Mouse (Mus musculus): ENCODE measurements around the gene Rab5b.
"Not testable (repeated sequence)": the region's sequence is repeated elsewhere in the genome, so short reads cannot be mapped to it uniquely, and the experiment has no call there.

The Rab5b gene

DNA sequence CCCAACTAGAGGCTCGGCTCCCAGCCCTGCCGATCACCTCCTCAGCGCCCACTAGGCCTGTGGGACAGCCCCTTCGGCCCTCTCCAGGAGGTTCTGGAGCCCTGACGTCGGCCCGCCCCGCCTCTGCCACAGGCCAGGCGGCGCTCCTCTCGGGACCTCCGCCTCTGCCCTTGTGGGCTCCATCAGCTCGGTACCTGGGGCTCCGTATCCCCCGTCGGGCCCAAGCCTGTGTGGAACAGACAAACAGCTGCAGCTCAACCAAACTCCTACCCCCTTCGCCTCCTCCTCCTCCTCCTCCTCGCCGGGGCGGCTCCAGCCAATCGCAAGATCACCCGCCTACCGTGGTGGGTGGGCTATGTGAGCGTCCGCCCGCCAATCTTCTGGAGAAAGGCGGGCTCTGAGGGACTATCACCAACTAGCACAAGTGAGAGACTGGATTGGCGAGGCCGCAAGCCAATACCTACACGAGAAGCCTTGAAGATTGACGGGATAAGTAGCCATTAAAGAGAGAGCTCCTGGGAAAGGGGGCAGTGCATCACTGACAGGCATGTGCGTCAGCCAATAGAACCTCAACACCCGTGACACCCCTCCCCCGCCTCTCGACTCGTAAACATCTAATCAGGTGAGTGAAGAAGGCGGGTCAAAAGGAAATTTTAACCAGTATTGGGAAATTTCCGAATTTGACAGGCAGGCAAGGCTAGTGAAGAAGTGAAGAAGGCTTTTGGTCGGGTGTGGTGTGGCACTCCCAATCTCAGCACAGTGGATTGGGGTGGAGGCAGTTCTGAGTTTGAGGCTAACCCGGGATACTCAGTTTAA, at the start of gene Rab5b:
Gene Rab5b (minus strand): TSS at position 273 of the 816 bp plus-strand sequence.
- peak; percentile 97 for DNase-seq (ENCODE audit: extremely low spot score)

DNA sequence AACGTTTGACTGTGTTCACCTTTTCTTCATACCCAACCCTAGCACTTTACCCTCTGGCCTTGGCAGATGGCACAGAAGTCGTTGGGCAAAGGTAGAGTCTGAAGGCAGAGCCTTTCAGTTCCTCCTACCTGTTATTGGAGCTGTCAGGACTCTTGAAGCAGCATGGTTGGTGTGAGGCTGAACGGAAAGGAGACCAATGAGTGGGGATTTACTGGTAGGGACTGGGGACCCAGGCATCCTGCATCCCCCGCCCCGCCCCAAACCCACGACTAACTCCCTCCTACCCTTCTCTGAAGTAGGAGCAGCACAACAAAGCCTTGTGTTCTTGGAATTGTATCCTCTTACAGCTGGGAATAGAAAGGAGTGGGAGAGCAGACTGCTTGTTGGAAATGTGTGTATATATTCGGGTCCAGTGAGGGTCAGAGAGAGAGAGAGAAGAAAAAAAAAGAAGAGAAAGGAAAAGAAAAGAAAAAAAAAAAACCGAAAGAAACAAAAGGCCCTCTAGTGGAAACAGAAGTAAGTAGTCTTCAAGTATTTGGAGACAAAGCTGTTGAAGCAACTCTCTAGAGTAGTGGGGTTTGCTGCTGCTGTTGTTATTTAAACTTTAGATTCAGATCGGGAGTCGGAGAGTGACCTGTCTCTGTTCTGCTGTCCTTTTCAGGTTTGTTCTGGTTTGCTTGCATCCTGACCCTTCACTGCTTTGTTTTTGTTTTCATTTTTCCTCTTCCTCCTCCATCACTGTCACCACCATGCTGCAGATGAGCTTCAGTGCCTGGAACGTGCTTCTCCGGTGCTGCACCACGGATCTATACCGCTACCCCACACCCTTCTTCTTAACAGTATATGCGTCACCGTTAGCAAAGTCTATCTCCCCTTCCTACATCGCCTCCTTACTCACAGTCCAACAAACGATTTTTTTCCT, 48.9 kb upstream of the Rab5b start, which contains the start of gene Dgka:
Gene Dgka (minus strand): TSS at position 176 of the 922 bp plus-strand sequence.
- DNase-seq (ENCODE audit: extremely low spot score) = peak; percentile 15

DNA sequence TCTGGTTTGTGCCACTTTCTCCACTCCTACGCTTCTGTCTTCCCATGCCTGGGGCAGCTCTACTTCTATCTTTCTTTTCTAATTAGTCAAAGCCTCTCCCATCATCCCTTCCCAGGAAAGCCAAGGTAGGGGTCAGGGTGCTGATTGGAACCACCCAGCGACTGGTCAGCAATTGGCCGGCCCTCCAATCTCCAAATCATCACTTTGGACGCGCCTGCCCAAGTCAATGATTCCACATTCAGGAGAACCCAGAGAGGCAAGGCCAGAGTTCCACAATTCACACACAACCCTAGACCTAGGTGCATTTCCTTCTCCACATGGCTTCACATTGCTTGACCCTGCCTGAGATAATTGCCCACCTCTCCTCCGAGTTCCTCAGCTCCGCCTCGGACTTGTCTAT, 48.1 kb upstream of the Rab5b start:
- no peak for DNase-seq (ENCODE audit: extremely low spot score)

DNA sequence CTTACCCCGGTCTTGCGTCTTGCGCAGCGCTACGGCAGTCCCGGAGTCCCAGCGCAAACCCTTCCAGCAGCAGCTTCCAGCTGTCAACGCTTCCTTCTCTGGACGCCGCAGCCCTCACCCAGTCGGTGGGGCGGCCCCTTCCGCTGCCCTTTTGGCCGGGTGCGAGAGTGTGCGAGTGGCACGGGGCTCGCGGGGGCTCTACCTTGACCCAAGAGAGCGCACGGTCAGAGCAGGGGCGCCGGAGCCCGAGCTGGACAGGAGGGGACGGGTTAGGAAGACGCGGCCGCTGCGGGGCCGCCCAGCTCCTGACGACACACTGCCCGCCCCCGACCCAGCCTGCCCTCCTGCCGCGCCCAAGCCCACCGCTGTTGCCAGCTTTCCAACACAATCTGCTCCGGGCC, 47.7 kb upstream of the Rab5b start:
- peak; percentile 71 for DNase-seq (ENCODE audit: extremely low spot score)

DNA sequence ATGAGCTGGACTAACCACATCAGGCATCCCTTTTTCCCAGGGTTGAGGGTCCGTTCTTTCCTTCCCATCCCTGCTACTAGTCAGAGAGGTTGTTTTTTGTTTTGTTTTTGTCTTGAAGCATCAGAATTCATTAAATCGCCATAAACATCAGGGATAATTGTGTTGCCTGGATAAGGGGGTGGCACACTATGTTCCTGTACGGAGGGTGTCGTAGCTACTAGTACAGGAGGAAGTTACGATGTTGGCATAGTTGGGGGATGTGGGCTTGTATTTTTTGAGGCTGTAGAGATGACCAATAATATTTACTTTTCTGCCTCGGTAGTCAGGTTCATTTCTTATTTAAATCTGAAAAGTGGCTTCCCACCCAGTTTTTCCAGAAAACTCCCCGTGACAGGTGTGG, 47.2 kb upstream of the Rab5b start:
- peak; percentile 7 for DNase-seq (ENCODE audit: extremely low spot score)

DNA sequence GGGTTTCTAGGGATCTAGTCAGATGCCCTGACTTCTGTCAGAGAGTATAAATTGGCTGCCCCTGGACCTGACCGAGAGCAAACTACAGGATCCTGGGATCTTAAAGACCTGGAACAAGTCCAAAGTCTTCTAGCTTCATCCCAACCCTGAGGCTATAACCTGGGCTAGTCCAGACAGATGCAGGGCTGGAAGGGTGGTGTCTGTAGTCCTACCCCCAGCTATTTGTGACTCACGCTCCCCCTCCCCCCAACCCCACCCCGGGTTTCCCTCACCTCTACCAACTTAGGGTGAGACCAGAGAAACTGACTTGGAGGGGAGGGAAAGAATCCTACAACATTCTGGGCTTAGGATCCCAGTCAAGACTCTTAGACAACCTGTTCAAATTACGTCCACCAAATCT, 46.6 kb upstream of the Rab5b start:
- no peak for DNase-seq (ENCODE audit: extremely low spot score)

DNA sequence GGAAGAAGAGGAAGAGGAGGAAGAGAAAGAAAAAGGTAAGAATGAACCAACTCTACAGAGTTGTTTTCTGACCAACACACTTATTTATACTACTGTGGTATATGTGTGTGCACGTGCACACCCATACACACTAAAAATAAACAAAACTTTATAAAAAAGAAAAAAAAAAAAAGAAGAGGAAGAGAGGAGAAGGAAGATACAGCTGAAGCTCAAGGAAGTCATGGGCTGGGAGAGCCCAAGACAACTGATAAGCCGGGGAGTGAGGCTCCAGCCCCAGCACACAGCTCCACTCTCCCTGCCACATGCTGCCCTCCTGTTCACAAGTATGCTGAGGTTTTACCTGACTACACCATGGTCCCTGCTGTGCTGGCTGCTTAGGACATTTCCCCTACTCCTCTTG, 44.2 kb upstream of the Rab5b start:
- no peak for DNase-seq (ENCODE audit: extremely low spot score)

DNA sequence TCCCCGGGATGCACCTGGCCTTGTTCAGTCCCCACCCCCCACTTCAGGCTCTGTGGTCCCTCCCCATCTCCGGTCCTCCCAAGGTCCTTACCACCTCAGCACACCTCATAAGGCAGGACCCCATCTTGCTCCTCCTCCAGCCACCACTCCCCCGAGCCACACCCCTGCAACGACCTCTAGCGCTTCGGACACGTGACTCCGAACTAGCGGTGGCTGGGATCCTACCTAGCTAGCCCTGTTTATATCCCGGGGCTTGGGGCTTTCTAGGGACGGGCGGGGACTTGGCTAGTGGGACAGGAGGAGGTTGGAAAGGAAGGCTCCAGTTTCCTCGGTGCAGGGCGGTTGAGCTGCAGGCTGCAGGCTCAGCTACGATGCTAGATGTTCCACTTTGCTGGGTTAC, 41.4 kb upstream of the Rab5b start:
- DNase-seq (ENCODE audit: extremely low spot score) = peak; percentile 31

DNA sequence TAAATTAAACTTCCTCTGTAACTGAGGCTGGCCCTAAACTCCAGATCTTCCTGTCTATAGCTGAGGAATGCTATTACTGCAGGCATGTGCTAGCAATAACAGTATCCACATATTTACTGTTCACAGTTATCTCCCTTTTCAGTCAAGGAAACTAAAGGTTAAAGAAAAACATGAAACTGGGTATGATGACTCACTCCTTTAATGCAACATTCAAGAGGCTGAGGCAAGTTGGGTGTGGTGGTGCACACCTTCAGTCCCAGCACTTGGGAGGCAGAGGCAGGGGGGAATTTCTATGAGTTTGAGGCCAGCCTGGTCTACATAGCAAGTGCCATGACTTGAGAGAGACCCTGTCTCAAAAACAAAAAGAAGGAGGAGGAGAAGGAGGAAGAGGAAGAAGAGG, 35.9 kb upstream of the Rab5b start:
- no peak for DNase-seq (ENCODE audit: extremely low spot score)

DNA sequence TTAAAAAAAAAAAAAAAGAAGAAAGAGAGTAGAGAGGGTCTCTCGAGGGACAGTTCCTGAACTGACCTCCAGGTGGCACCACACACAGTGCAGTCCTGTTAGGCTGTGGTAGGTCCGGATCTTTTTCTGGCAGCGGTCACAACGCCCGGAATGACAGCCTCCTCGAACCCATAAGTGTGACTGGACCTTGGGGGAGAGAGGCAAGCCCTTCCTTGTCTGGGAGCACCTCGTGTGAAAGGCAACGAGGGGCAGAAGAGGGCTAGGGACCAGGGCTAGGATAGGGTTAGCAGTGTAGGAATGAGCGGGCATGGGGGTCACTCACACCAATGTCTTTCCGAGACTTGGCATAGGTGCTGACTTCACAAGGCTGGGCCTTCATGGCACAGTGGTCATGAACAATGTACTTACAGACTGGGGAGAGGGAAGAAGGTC, 35.0 kb upstream of the Rab5b start:
- DNase-seq (ENCODE audit: extremely low spot score) = peak; percentile 58

DNA sequence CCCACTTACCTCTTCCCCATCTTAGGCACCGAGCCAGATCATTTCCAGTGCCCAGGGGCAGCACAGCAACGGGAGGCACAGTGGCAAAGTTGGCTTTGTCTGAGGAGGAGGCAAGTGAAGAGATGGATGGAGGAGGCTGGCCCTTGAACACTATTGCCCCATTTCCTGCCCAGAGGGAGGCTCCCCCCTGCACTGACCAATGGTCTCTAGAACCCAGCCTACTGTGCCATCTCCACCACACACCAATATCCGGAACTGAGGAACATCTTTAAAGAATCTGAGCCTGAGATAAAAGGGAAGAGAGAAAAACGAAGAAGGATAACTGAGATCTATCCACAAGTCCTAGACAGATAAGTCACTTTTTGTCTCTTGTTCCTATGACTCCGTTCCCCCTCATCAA, 32.0 kb upstream of the Rab5b start:
- no peak for DNase-seq (ENCODE audit: extremely low spot score)

DNA sequence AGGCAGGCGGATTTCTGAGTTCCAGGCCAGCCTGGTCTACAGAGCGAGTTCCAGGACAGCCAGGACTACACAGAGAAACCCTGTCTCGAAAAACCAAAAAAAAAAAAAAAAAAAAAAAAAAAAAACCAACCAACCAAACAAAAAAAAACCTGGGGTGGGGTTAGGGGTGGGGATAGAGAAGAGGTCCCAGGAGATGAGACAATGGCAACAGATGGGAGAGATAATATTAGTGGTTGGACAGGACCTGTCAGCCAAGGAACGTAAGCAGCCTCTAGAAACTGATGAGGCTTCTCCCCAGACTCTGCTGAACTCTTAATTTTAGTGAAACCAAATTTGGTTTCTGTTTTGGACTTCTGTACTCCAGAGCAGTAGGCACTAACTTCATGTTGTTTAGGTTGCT, 29.4 kb upstream of the Rab5b start:
- DNase-seq (ENCODE audit: extremely low spot score) = not testable (repeated sequence)

DNA sequence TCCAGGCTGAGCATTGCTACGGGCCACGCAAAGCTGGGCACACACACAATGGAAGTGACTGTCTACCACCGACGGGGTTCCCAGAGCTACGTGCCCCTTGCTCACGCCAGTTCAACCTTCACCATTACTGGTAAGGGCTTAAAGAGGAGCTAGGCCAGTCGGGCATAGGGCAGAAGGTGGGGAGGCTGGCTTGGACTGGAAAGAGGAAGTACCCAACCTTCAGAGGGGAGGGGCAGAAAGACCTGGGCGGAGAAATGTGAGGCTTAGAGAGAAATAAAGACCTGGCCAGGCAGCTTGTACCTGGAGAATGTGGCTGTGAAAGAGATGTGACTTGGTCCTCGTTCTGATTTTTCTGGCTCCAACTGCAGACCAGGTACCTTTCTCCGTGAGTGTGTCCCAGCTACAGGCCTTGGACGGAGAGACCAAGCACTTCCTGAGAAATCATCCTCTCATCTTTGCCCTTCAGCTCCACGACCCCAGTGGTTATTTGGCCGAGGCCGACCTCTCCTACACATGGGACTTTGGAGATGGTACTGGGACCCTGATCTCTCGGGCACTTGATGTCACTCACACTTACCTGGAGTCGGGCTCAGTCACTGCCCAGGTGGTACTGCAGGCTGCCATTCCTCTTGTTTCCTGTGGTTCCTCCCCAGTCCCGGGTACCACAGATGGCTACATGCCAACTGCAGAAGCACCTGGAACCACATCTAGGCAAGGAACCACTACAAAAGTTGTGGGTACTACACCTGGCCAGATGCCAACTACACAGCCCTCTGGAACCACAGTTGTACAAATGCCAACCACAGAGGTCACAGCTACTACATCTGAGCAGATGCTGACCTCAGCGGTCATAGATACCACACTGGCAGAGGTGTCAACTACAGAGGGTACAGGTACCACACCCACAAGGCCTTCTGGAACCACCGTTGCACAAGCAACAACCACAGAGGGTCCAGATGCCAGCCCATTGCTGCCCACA, 19.8 kb upstream of the Rab5b start:
- no peak for DNase-seq (ENCODE audit: extremely low spot score)

DNA sequence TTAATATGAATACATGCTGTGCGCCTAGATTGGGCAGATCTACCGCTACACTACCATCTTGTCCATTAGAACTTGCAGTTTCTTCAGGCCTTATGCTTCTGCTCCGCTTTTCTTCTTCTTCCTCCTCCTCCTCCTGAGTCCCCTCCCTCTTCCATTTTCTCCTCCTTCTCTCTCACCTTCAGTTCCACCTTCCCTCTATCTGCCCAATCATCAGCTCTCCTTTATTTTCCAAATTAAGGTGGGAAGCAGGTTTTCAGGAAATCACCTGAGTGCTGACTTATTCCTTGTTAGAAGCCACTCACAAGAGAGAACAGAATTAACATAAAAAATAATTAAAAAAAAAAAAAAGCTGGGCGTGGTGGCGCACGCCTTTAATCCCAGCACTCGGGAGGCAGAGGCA, 15.3 kb upstream of the Rab5b start:
- not testable (repeated sequence) for DNase-seq (ENCODE audit: extremely low spot score)

DNA sequence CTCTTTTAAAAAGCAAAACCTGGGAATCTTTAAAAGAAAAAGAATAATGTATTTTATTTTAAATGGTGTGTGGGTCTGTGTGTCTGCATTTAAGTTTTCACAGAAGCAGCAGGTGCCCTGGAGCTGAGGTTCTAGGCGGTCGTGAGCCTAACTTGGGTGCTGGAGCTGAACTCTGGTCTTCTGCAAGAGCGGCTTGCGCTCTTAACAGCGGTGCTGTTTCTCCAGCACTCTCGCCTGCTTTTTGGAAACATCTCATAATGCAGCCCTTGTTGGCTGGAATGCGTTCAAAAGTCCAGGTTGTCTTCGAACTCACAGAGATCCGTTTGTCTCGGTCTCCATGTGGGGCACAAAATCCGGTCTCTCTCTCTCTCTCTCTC, 9.2 kb upstream of the Rab5b start:
- no peak for DNase-seq (ENCODE audit: extremely low spot score)

DNA sequence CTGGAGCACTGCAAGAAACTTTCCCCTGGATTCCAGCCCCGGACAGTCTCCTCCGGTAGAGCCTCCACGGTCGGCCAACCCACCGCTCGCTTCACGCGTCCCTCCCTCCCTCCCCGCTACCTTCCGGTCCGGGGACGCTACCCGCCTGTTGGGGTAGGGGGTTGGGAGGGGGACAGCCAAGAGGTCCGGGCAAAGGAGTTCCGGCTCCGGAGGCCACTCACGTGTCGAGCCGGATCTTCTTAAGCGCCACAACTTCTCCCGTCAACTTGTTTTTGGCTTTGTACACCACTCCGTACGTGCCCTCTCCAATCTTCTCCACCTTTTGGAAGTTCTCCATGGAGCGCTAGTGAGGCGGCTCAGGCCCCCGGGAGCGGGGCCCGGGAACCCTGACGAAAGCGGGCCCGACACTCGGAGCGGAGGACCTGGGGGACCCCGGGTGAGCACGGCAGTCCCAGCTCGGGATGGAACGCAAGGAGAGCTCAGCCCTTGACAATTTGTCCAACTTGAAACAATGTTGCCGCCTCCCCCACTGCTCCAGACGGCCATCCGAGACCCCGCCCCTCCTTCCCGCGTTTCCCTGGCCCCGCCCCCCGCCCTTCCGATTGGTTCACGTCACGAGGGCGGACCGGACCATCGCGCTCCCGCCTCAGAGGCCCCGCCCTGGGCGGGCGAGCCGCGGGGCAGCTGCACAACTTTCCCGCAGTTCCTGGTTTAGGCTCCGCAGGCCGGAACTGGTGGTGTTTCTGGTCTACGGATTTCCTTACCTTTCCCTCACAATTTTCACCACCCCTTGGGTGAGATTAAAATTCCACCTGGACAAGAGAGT, 8.6 kb upstream of the Rab5b start, which contains the start of gene Cdk2:
Gene Cdk2 (minus strand): TSS at position 541 of the 826 bp plus-strand sequence.
- DNase-seq (ENCODE audit: extremely low spot score) = peak; percentile 95

DNA sequence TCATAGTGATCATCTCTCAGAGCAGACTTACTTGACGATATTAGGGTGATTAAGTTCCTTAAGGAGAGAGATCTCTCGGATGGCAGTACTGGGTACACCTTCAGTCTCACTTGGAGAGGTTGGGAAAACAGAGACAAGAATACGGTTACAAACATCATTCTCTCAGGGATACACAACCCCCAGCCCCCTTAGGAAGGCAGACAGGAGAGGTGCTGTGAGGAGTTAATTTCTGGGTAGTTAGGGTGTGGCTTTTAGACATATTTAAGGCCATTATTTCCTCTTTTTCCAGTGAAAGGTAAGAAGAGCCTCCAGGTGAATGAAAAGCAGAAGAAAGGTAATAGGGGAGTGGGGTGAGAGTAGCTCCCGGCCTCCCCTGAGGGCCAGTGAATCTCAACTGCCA, 7.8 kb upstream of the Rab5b start, which contains the start of gene Pmel:
Gene Pmel (plus strand): TSS at position 301 of the 400 bp plus-strand sequence.
- DNase-seq (ENCODE audit: extremely low spot score) = peak; percentile 12

DNA sequence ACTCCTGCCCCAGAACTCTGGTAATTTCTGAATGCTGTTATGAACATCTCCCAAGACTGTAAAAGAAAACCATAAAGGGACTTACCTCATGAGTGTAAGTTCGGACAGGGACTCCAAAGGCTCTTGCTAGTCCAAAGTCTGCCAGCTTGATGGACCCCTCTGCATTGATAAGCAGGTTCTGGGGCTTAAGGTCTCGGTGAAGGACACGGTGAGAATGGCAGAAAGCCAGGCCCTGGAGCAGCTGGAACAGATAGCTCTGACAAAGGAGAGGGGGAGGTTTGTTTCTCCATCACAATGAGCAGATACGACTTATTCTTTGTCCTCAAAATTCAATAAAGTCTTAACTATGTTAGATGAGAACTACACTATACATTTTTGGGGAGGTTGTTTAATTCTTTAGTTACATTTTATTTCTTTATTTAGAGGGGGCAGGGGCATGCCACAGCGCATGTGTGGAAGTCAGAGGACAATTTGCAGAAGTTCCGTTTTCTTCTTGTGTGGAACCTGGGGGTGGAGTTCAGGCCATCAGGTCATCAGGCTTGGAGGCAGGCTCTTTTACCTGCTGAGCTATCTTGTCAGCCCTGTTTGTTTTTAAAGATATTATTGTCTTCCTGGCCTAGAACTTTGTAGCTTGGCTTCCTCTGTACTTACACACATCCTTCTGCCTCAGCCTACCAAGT, 6.4 kb upstream of the Rab5b start:
- DNase-seq (ENCODE audit: extremely low spot score) = no peak

DNA sequence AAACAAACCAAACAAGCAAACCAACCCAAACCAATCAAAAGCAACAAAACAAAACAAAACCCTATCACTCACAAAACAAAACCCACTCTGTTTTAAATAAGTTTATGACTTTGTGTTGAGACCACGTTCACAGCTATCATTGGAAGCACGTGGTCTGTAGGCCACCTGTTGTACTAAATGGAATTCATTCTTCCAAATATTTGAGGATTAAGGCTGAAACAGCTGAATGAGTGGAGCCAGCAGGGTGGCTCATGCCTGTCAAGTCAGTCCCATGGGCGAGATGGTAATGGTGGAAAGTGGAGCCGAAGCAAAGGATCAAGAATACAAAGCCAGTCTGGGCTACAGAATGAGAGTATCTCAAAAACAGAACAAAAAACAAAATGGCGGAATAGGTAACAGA, 4.6 kb upstream of the Rab5b start:
- DNase-seq (ENCODE audit: extremely low spot score) = no peak

DNA sequence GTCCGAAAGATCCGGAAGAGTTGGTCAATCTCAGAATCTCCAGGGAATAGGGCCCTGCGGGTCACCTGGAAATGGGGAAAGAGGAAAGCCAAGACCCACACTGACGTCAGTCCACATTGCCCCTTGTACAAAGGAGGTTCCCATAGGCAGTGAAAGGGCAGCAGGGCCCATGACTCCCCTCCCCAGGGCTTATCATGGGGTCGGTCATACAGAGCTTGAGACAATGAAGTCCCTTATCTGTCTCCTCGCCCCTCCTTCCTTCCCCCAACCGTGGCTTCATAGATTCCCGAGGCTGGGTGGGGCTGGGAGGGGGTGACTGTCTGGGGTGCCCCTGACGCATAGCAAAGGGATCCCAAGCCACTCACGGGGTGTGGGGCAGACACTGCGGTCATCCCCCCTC, 3.5 kb upstream of the Rab5b start:
- no peak for DNase-seq (ENCODE audit: extremely low spot score)

Measured in embryo, embryonic 9.5 days (tissue).